Mouse (Mus musculus) heart, postnatal 10 days (tissue): ENCODE results near the gene Gm2956. TPM values are rescaled to one million over a fixed set of nuclear protein-coding genes. Genes with fewer than 3 reads are reported as not detected.
"Not testable (repeated sequence)": the region's sequence is repeated elsewhere in the genome, so short reads cannot be mapped to it uniquely, and the experiment has no call there.

Experiments
- DNase-seq, 2 experiments: peaks; one replicate each; pipeline ENCODE4 v3.0.0; 2021
- intact Hi-C: fragments of 180-260 bp; cut with DNase I; formaldehyde crosslinking; loops from one replicate; pipeline ENCODE4 v1.15.1; 2025
- total RNA-seq, 2 experiments: library from RNA; stranded (reverse); gene quantifications; 2 replicates each; pipeline ENCODE4 v1.2.3; 2021

Gm2956 gene
- total RNA-seq = not detected

- DNase-seq, intact Hi-C loops: not testable (repeated sequence)
Observed at GRCm38 (mm10) chr14:3332087-3332677, at the start of gene Gm2956. Gm2956 (plus strand) TSS chr14:3332627.

DNA sequence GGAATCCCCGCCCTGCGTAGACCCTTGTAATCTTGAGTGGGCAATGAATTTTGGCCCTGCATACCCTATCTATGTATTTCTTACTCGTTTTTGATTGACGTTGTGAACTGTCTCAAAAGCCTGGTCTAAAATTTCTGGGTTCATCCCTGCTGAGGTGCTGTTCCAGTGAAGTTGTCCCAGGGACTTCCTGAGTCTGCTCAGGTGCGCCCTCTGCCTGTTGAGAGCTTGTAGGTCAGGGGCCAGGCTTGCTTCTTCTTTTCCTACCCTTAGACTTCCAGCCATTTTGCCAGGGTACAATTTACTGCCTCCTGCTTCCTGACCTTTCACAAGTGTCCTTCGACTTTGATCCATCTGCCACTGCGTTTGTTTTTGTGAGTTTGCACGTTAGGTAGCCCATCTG lies 979 bp downstream of the Gm2956 start:
- intact Hi-C loops = not testable (repeated sequence)
- peak in 1 of 2 experiments; percentile 4 for DNase-seq

DNA sequence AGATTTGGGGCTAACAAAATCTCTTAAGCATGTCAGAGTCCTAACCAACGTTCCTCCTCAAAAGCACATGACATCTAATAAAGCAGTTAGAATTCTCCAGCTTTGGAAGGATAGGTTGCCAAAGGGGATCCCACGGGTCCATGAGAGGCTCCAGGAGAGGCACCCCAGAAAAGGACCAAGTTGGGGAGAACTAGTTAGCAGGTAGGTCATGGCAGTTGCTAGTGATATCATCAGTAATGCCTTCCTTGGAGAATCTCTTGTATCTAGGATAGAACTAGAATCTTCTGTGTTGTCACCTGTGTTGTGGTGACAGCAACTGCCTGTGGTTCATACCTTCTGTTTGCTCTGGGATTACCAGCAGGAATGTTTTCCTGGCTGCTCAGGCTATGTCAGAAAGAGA lies 62.4 kb downstream of the Gm2956 start, which contains the start of gene Gm10413:
Gene Gm10413, plus strand, starts transcription at position 301 of the 400 bp plus-strand sequence.
- intact Hi-C loops, DNase-seq: not testable (repeated sequence)

Other genes starting within 250 kb of the Gm2956 start
- gene Gm10340, start 198.6 kb upstream of the Gm2956 start, total RNA-seq = not detected
- not detected for gene Gm5795, start 144.4 kb upstream of the Gm2956 start, total RNA-seq
- gene D830030K20Rik, start 124.1 kb upstream of the Gm2956 start, total RNA-seq = 1 to 10 TPM; 3.0 to 3.2 TPM
- gene Gm10413, start 62.5 kb downstream of the Gm2956 start, total RNA-seq = not detected
- gene Gm10409, start 80.0 kb downstream of the Gm2956 start, total RNA-seq = 1 to 10 TPM in 1 of 2 experiments, under 1 TPM in 1; 0.97 to 1.2 TPM
- gene Gm3005, start 95.5 kb downstream of the Gm2956 start, total RNA-seq = not detected
- gene Gm10408, start 116.8 kb downstream of the Gm2956 start, total RNA-seq = not detected